Comparison of ENCODE assay signal across 18 mouse cellular contexts in genomic region chr1:189679555-189679954, GRCm38 (mm10). TPM values are rescaled to one million over a fixed set of nuclear protein-coding genes. Genes with fewer than 3 reads are reported as not detected.
DNase-seq lines count a peak whose midpoint lies in the region; ATAC-seq lines count a peak whose summit lies in the region.
"Had no signal": no experiment of that assay in that cellular context is flagged by ENCODE, and none has a peak within 500 bp of the region (broad histone marks: within the 10 kb centered on the region; RNA-seq: fewer than 3 reads in every experiment).

No protein-coding gene starts in this region.

- no peaks in the 10 kb centered on the region for H3K9me3 ChIP-seq in midbrain, embryonic 11.5 days (ENCODE audit: control insufficient read depth, low read length)
- H3K9me3 ChIP-seq in midbrain, embryonic 14.5 days (ENCODE audit: control insufficient read depth, low read length) = no peaks in the 10 kb centered on the region
- no peaks in the 10 kb centered on the region for H3K9me3 ChIP-seq in midbrain, embryonic 13.5 days
- H3K9me3 ChIP-seq: heart, embryonic 13.5 days; limb, embryonic 12.5 days; liver, embryonic 13.5 days; lung, embryonic 15.5 days had no signal

- no peak overlapping the region for H3K27ac ChIP-seq in midbrain, embryonic 11.5 days (ENCODE audit: low read depth, low read length)
- no peak overlapping the region for H3K27ac ChIP-seq in midbrain, embryonic 14.5 days (replicated peaks; ENCODE audit: low read depth, low read length)
- H3K27ac ChIP-seq in midbrain, embryonic 13.5 days = no peak overlapping the region
- H3K27ac ChIP-seq: gastrocnemius, adult 2 months; heart, embryonic 13.5 days; hindbrain, embryonic 14.5 days; limb, embryonic 12.5 days; liver, embryonic 13.5 days; lung, embryonic 15.5 days; stomach, postnatal 0 days had no signal

- DNase-seq in cerebellum, postnatal 4 days (ENCODE audit: low spot score in 2 of 2) = no peak
- peak; percentile 78 for DNase-seq in midbrain, embryonic 11.5 days (ENCODE audit: low spot score, missing footprints)
- DNase-seq in midbrain, embryonic 14.5 days = no peak
- peak; percentile 40 for DNase-seq in heart, adult 8-10 months (ENCODE audit: low spot score)
- no peak for DNase-seq in testis, postnatal 14 days (ENCODE audit: low spot score)
- DNase-seq: gastrocnemius, adult 2 months; liver, embryonic 13.5 days; thymus, postnatal 14 days had no signal

- 96% methylated on average over 3 of the region's 3 CpGs for WGBS in midbrain, embryonic 11.5 days
- WGBS in midbrain, embryonic 14.5 days = 94% methylated on average over 3 of the region's 3 CpGs
- 95% methylated on average over 3 of the region's 3 CpGs for WGBS in midbrain, embryonic 13.5 days

- no peak overlapping the region for H3K4me3 ChIP-seq in midbrain, embryonic 11.5 days (ENCODE audit: low read depth, low read length)
- H3K4me3 ChIP-seq in midbrain, embryonic 14.5 days (replicated peaks; ENCODE audit: low read depth, low read length) = no peak overlapping the region
- H3K4me3 ChIP-seq in midbrain, embryonic 13.5 days (replicated peaks) = no peak overlapping the region
- H3K4me3 ChIP-seq: gastrocnemius, adult 2 months; heart, embryonic 13.5 days; limb, embryonic 12.5 days; liver, embryonic 13.5 days; lung, embryonic 15.5 days had no signal

- H3K4me1 ChIP-seq in midbrain, embryonic 11.5 days (ENCODE audit: control insufficient read depth, insufficient read depth, low read length) = no peaks in the 10 kb centered on the region
- H3K4me1 ChIP-seq in midbrain, embryonic 14.5 days (ENCODE audit: control insufficient read depth, insufficient read depth, low read length) = no peaks in the 10 kb centered on the region
- H3K4me1 ChIP-seq in midbrain, embryonic 13.5 days (replicated peaks) = no peaks in the 10 kb centered on the region
- H3K4me1 ChIP-seq: heart, embryonic 13.5 days; limb, embryonic 12.5 days; liver, embryonic 13.5 days; lung, embryonic 15.5 days had no signal

- no peaks in the 10 kb centered on the region for H3K27me3 ChIP-seq in midbrain, embryonic 11.5 days (ENCODE audit: control insufficient read depth, insufficient read depth, low read length)
- no peaks in the 10 kb centered on the region for H3K27me3 ChIP-seq in midbrain, embryonic 14.5 days (ENCODE audit: control insufficient read depth, insufficient read depth, low read length)
- no peaks in the 10 kb centered on the region for H3K27me3 ChIP-seq in midbrain, embryonic 13.5 days
- H3K27me3 ChIP-seq: heart, embryonic 13.5 days; limb, embryonic 12.5 days; liver, embryonic 13.5 days; lung, embryonic 15.5 days had no signal

- peak; percentile 93 for ATAC-seq in cerebellum, adult (ENCODE audit: insufficient number of reproducible peaks, low FRiP score, low TSS enrichment)
- no peak for ATAC-seq in midbrain, embryonic 11.5 days (ENCODE audit: low FRiP score)
- ATAC-seq in midbrain, embryonic 14.5 days (ENCODE audit: low FRiP score, low TSS enrichment) = no peak
- ATAC-seq in erythroblast, adult 5-6 weeks (replicated peaks; ENCODE audit: low FRiP score, poor library complexity, severe bottlenecking) = no peak
- ATAC-seq in midbrain, embryonic 13.5 days = no peak
- ATAC-seq: forebrain, embryonic 16.5 days; intestine, postnatal 0 days had no signal

- H3K4me2 ChIP-seq in midbrain, embryonic 11.5 days = no peak overlapping the region
- no peak overlapping the region for H3K4me2 ChIP-seq in midbrain, embryonic 14.5 days (ENCODE audit: low read length)
- no peak overlapping the region for H3K4me2 ChIP-seq in midbrain, embryonic 13.5 days (replicated peaks)
- H3K4me2 ChIP-seq: heart, embryonic 13.5 days; hindbrain, embryonic 14.5 days; limb, embryonic 12.5 days; liver, embryonic 13.5 days; lung, embryonic 15.5 days had no signal

- no peak overlapping the region for H3K9ac ChIP-seq in midbrain, embryonic 11.5 days (ENCODE audit: low read length)
- H3K9ac ChIP-seq in midbrain, embryonic 14.5 days (replicated peaks; ENCODE audit: low read length) = no peak overlapping the region
- H3K9ac ChIP-seq in midbrain, embryonic 13.5 days (replicated peaks) = no peak overlapping the region
- H3K9ac ChIP-seq: heart, embryonic 13.5 days; hindbrain, embryonic 14.5 days; limb, embryonic 12.5 days; liver, embryonic 13.5 days; lung, embryonic 15.5 days had no signal

- H3K36me3 ChIP-seq in midbrain, embryonic 11.5 days (ENCODE audit: control insufficient read depth, insufficient read depth, low read length) = peaks cover 27% of the 10 kb centered on the region
- H3K36me3 ChIP-seq in midbrain, embryonic 14.5 days (ENCODE audit: control insufficient read depth, insufficient read depth, low read length) = peaks cover 21% of the 10 kb centered on the region
- peaks cover 45% of the 10 kb centered on the region for H3K36me3 ChIP-seq in midbrain, embryonic 13.5 days

RNA-seq across cellular contexts. Expression of gene Cenpf, which starts 8.3 kb away (rescaled TPM):
- polyA plus RNA-seq in midbrain, embryonic 11.5 days (2014; fragmentation: Nextera tagmentation; extraction: Ambion mirVana) = 135 and 140 TPM in 2 replicates
- 13.3 and 27.3 TPM in 2 replicates for polyA plus RNA-seq in midbrain, embryonic 14.5 days (2014; fragmentation: Nextera tagmentation; extraction: Ambion mirVana)
- 10 to 100 TPM in 2 of 4 experiments, 1 to 10 TPM in 2; 3.9 to 14.9 (median 10.7) TPM for total RNA-seq in heart, adult 8-10 months (2022)
- total RNA-seq in erythroblast, adult 5-6 weeks (2015; ENCODE audit: low replicate concordance) = 55.6 and 67.6 TPM in 2 replicates
- total RNA-seq in erythroblast, adult 5-6 weeks (2017; ENCODE audit: low replicate concordance) = 108 and 119 TPM in 2 replicates
- polyA plus RNA-seq in midbrain, embryonic 13.5 days (2015; fragmentation: Nextera tagmentation; extraction: Ambion mirVana) = 51.8 and 58.9 TPM in 2 replicates

RNA-seq across cellular contexts. Expression of gene Ptpn14, which starts 48.5 kb away (rescaled TPM):
- polyA plus RNA-seq in midbrain, embryonic 11.5 days (2014; fragmentation: Nextera tagmentation; extraction: Ambion mirVana) = 4.3 TPM in 2 replicates
- 0.70 and 1.7 TPM in 2 replicates for polyA plus RNA-seq in midbrain, embryonic 14.5 days (2014; fragmentation: Nextera tagmentation; extraction: Ambion mirVana)
- total RNA-seq in heart, adult 8-10 months (2022) = 10 to 100 TPM; 31.2 to 35.9 (median 33.9) TPM
- 0.84 and 1.5 TPM in 2 replicates for total RNA-seq in erythroblast, adult 5-6 weeks (2015; ENCODE audit: low replicate concordance)
- 0.56 and 1.3 TPM in 2 replicates for total RNA-seq in erythroblast, adult 5-6 weeks (2017; ENCODE audit: low replicate concordance)
- 1.5 and 2.3 TPM in 2 replicates for polyA plus RNA-seq in midbrain, embryonic 13.5 days (2015; fragmentation: Nextera tagmentation; extraction: Ambion mirVana)

Comparison
In these comparisons a context has a peak if more than half of its experiments do, and no peak if none do; other contexts are left out.
1. DNase-seq: peak in midbrain, embryonic 11.5 days (single experiment) and heart, adult 8-10 months (single experiment); none in cerebellum, postnatal 4 days (0 of 2), midbrain, embryonic 14.5 days (single experiment) and testis, postnatal 14 days (single experiment).